Mouse (Mus musculus) lung, postnatal 14 days (tissue): ENCODE results near the gene B3gat1.

Experiments used
- DNase-seq: peaks from one replicate; pipeline ENCODE4 v3.0.0; 2021

Gene B3gat1

GRCm38 (mm10) chr9:26733206-26733891 lies at the start of gene B3gat1:
B3gat1 (plus strand) TSS chr9:26733728.
- DNase-seq, result no peak

- DNase-seq, result no peak
Observed at GRCm38 (mm10) chr9:26689171-26689570, 44.4 kb upstream of the B3gat1 start.

- DNase-seq, result no peak
Observed at GRCm38 (mm10) chr9:26689956-26690698, 43.4 kb upstream of the B3gat1 start.

- no peak for DNase-seq
Observed at GRCm38 (mm10) chr9:26692641-26693040, 40.9 kb upstream of the B3gat1 start.

GRCm38 (mm10) chr9:26694656-26695055 lies 38.9 kb upstream of the B3gat1 start:
- DNase-seq, result no peak

GRCm38 (mm10) chr9:26695178-26695577 lies 38.4 kb upstream of the B3gat1 start:
- DNase-seq, result no peak

- no peak for DNase-seq
Observed at GRCm38 (mm10) chr9:26698286-26698685, 35.2 kb upstream of the B3gat1 start.

- no peak for DNase-seq
Observed at GRCm38 (mm10) chr9:26700329-26700728, 33.2 kb upstream of the B3gat1 start.

- no peak for DNase-seq
Observed at GRCm38 (mm10) chr9:26718388-26718787, 15.1 kb upstream of the B3gat1 start.

- no peak for DNase-seq
Observed at GRCm38 (mm10) chr9:26721771-26722170, 11.8 kb upstream of the B3gat1 start.

GRCm38 (mm10) chr9:26725709-26726108 lies 7.8 kb upstream of the B3gat1 start:
- no peak for DNase-seq

- DNase-seq, result no peak
Observed at GRCm38 (mm10) chr9:26727445-26727844, 6.1 kb upstream of the B3gat1 start.

- DNase-seq, result no peak
Observed at GRCm38 (mm10) chr9:26728556-26728955, 5.0 kb upstream of the B3gat1 start.

GRCm38 (mm10) chr9:26733986-26734385 lies 458 bp downstream of the B3gat1 start:
- DNase-seq, result no peak

- no peak for DNase-seq
Observed at GRCm38 (mm10) chr9:26737116-26737515, 3.6 kb downstream of the B3gat1 start.

GRCm38 (mm10) chr9:26742817-26743216 lies 9.3 kb downstream of the B3gat1 start:
- no peak for DNase-seq

- no peak for DNase-seq
Observed at GRCm38 (mm10) chr9:26747121-26747520, 13.6 kb downstream of the B3gat1 start.

- DNase-seq, result no peak
Observed at GRCm38 (mm10) chr9:26748893-26749292, 15.4 kb downstream of the B3gat1 start.

- DNase-seq, result peak; percentile 16
Observed at GRCm38 (mm10) chr9:26760081-26760480, 26.6 kb downstream of the B3gat1 start.

- no peak for DNase-seq
Observed at GRCm38 (mm10) chr9:26760576-26760975, 27.0 kb downstream of the B3gat1 start.

- DNase-seq, result no peak
Observed at GRCm38 (mm10) chr9:26762477-26762876, 28.9 kb downstream of the B3gat1 start.

- DNase-seq, result no peak
Observed at GRCm38 (mm10) chr9:26768181-26768580, 34.7 kb downstream of the B3gat1 start.

GRCm38 (mm10) chr9:26775700-26776099 lies 42.2 kb downstream of the B3gat1 start:
- DNase-seq, result no peak

- peak; percentile 51 for DNase-seq
Observed at GRCm38 (mm10) chr9:26776122-26776902, 42.8 kb downstream of the B3gat1 start.
